Mouse (Mus musculus) gastrocnemius, postnatal 36 days (tissue): ENCODE data around the gene 4930470P17Rik. TPM values are rescaled to one million over a fixed set of nuclear protein-coding genes. Genes with fewer than 3 reads are reported as not detected.
"Not testable (repeated sequence)": the region's sequence is repeated elsewhere in the genome, so short reads cannot be mapped to it uniquely, and the experiment has no call there.

Experiments used
- DNase-seq, 2 experiments: peaks; one replicate each; pipeline ENCODE4 v3.0.0; 2022
- intact Hi-C: fragments of 180-260 bp; cut with DNase I; formaldehyde crosslinking; loops from one replicate; pipeline ENCODE4 v1.15.1; 2025
- long read RNA-seq, 2 experiments: library from polyadenylated mRNA; stranded (forward); transcript quantifications; one replicate each; pipeline ENCODE4 v2.0.0; 2021
- total RNA-seq, 2 experiments: library from RNA; stranded (reverse); gene quantifications; 2 replicates each; pipeline ENCODE4 v1.2.3; 2021

The 4930470P17Rik gene
- not detected for total RNA-seq
- long read RNA-seq, experiment 1: 0 reads
- long read RNA-seq, experiment 2: 0 reads

DNA sequence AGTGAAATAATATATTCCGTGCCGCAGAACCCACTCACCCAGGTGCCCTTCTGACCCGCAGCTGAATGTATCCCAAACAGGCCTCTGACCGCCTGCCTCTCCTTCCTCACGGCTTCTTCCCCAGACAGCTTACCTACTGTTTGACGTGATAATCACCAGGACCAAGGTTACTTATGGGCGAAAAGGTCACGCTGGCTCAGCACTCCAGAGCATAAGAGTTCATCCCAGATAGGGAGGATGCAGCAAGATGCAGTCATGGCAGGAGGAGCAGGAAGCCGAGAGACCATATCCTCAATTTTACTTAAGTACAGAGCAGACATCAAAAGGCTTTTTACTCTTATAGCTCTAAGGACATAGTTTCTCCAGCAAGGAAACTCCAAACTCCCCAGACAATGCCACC is at the start of gene 4930470P17Rik:
TSS of gene 4930470P17Rik (minus strand) at position 101 of the 400 bp plus-strand sequence.
- intact Hi-C loops: no loop called here
- DNase-seq: no peak

DNA sequence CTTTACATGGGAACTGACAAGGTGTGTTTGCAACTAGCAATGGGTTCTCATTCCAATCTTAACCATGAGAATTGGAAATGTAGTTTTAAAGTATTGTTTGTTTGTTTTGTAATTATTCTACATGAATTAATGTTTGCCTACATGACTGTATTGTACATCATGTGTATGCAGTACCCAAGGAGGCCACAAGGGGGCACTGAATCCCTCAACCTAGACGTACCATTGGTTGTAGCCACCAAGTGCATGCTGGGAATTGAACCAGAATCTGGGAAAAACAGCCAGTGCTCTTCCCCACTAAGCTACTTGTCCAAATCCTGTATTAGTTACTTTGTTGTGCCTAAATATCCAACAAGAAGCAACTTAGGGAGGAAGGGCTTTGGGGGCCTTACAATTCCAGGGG is 49.7 kb upstream of the 4930470P17Rik start:
- intact Hi-C loops: no loop called here
- no peak for DNase-seq

DNA sequence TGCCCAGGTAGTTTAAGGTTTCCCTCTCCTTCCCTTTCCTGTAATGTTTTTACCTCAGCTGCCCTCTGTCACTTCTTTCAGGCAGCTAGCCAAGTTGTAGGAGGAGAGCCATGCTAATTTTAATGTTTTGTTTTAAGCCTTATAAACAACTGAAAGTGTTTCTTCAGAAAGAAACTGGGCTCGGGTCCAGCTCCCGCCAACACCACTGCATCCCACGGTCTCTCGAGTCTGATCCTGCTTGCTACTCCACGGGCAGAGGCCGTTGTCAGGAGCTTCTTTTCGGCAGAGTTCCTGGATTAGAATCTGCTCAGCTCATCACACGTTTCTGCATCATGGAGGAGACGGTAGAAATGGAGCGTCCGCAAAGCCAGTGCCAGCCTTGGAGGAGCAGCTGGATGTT is 46.7 kb upstream of the 4930470P17Rik start:
- DNase-seq: no peak
- intact Hi-C loops: no loop called here

DNA sequence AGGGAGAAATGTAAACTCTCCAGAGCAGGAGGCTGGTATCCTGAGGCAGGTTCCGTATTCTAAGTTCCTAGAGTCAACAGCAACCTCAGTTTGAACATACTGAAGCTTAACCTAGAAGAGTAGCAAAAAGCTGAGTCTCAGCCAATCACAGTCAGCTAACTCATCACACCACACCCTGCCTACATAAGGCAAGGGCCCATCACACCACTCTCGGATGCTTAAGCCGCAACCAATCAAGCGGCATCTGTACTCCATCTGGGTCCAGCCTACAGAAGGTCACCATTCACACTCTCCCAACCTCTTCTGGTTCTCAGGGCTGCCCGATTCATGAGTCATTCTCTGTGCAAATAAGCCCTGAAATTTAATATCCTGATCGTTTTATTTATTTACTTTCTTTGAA is 44.4 kb upstream of the 4930470P17Rik start:
- DNase-seq: no peak
- intact Hi-C loops: no loop called here

DNA sequence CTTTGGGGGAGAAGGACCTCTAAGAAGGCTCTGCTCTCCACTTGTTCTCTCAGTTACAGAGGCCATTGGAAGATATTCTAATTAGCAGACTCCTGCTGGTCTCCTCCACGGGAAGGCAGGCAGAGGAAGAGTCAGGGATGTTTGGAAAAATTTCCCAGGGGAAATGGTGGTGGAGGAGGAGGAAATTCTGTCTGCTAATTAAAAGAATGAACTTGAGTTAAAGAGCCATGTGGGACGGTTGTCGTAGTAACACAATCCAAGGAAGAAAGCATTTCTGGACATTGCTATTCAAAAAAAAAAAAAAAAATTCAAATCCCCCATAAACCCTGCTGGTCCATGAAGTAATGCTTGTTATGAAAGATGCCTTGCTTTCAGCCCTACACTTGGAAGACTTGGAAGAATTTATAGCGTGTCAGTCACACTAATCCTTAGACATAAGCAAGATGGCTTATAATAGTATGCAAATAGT is 40.6 kb upstream of the 4930470P17Rik start:
- intact Hi-C loops: no loop called here
- no peak for DNase-seq

DNA sequence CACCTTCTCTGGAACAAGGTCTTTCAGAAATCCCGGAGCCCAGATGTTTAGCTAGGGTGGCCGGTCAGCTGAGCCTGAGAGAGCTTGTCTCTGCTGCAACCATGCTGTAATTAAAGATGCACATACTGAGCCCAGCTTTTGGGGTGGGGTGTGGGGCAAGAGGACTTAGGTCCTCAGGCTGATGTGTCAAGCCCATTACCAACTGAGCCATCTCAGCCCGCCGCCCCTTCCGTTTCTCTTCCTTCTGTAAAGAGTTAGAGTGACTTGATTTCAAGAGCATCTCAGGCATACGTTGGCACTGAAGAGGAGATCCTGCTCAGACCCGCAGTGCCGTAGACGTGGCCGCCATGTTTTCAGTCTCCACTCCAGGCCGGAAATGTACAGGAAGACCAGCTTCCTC is 38.5 kb upstream of the 4930470P17Rik start:
- no peak for DNase-seq
- intact Hi-C loops: no loop called here

DNA sequence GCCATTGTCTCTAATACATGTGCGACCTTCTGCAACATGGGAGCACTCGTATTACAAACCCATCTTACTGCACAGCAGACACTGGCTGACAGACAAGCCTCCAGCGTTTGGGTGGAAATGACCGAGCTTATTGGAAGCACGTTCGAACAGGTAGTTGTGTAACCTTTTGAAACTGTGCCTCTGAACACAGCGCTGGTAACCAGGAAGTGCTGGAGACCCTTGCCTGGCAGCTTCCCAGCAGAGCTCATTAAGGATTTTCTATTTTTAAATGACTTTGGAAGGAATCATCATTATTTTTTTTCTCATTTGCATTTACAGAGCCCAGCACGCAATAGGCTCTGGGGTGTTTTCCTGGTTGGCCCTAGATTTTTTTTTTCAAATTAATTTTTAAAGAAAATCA is 36.9 kb upstream of the 4930470P17Rik start:
- intact Hi-C loops: no loop called here
- no peak for DNase-seq

DNA sequence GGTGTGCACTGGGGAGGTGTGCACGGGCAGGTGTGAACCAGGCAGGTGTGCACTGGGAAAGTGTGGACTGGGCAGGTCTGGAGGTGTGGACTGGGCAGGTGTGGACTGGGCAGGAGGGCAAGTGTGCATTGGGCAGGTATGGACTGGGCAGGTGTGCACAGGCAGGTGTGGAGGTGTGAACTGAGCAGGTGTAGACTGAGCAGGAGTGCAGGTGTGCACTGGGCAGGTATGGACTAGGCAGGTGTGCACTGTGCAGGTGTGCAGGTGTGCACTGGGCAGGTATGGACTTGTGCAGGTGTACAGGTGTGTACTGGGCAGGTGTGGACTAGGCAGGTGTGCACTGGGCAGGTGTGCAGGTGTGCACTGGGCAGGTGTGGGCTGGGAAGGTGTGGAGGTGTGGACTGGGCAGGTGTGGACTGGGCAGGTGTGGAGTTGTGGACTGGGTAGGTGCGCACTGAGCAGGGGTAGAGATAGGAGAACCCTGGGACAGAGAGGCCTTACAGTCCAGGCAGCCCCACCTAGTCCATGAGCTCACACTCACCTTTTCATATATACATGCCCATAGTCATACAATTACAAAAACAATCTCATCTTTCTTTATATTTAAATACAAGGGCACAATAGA is 31.3 kb upstream of the 4930470P17Rik start:
- no peak for DNase-seq
- intact Hi-C loops: no loop called here

DNA sequence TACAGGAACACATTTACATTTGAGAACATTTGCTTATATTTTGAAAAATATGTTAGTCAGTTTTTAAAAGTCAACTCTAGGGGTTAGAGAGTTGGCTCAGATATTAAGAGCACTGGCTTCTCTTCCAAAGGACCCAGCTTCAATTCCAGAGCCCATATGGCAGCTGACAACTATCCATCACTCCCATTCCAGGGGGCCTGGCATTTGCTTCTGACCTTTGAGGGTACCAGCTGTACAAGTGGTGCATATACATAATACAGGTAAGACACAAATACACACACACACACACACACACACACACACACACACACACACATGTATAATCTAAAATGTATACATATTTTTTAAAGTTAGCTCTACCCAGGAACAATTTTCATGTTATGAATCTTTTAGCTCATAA is 30.6 kb upstream of the 4930470P17Rik start:
- intact Hi-C loops: no loop called here
- no peak for DNase-seq

DNA sequence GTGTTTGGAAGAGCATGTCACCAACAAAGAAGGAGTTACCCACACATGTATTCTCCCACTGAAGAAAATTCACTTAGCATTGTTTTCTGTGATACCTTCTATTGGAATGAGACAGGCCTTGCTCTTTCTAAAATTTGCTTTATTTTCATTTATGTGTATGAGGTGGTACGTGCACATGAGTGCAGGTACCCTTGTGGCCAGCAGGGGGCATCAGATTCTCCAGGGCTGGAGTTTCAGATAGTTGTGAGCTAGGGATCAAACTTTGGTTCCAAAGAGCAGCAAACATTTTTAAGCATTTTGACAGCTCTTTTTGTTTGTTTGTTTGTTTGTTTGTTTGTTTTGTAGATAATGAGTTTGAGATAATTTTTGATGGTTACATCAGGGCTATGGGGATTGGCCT is 29.6 kb upstream of the 4930470P17Rik start:
- intact Hi-C loops: no loop called here
- no peak for DNase-seq

DNA sequence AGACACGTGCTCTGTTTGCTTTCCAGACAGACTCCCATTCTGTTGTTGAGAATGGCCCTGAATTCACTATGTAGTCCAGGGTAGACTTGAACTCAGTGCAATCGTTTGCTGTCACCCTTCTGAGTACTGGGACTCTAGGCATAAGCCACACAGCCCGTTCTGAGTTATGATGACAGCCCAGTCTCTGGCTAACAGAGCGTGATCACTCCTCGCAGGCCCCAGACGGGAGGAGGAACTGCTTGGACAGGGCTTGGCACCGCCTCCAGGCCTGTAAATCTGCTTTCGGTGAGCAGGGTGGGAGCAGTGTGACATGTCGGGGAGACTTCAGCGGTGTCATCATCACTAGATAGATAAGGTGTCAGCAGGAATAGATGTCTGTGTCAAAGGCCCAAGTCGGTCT is 28.7 kb upstream of the 4930470P17Rik start:
- DNase-seq: no peak
- intact Hi-C loops: no loop called here

DNA sequence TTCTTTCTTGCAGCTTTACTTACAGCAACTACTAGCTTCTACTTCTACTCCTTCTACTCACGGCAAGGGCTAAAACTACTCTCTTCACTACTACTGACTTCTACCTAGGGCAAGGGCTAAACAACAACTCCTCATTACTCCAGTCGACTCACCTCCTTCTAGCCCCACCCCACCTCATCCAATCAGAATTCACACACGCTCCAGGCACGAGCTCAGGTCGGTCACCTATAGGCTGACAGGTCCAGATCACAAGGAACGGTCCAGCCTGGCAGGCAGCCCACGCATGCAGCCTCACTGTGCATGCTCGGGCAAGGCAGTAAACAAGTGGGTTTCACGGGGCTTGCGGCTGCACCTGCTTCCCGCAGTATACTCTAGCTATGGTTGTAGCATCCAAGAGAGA is 26.2 kb upstream of the 4930470P17Rik start:
- not testable (repeated sequence) for DNase-seq

DNA sequence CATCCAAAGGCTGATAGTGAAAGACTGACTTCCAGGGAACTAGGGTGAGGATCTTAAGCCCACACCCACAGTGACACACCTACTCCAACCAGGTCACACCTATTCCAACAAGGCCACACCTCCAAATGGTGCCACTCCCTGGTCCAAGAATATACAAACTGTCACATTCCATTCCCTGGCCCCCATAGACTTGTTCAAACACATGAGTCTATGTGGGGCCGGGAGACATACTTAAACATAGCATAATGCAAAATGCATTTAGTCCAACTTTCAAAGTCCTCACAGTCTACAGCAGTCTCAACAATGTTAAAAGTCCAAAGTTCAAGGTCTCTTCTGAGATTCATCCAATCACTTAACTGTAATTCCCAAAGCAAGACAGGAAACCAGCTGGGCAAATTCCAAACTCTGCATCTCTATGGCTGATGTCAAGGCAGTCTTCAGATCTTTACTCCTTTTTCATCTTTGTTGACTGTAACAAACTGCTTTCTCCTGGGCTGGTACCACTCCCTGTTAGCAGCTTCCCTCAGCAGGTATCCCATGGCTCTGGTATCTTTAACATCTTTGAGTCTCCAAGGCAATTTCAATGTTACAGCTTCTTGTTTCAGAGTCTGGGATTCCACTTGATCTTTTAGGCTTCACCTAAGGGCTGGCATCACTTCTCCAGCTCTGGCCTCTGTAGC is 22.5 kb upstream of the 4930470P17Rik start:
- DNase-seq, intact Hi-C loops: not testable (repeated sequence)

More for the DNA sequence above, 26.2 kb upstream of the 4930470P17Rik start:
- intact Hi-C loops: not testable (repeated sequence)

DNA sequence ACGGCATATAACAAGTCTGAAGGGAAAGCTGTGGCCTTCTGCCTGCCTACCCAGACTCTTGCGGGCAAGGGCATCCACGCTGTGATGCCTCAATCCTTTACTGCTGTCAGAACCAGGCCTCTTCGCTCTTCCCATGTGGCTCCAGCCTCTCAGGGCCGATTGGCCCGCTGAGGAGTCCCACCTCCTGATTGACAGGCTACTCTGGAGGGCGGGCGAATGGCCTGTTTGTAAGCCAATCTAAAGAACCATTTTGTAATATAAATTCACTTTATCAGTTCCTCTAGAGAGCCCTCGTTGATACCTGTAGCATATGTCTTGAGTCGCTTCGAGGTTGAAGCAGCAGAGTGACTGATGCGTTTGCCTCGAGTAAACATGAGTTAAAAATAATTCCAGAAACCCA is 21.2 kb upstream of the 4930470P17Rik start:
- no peak for DNase-seq
- intact Hi-C loops: no loop called here

DNA sequence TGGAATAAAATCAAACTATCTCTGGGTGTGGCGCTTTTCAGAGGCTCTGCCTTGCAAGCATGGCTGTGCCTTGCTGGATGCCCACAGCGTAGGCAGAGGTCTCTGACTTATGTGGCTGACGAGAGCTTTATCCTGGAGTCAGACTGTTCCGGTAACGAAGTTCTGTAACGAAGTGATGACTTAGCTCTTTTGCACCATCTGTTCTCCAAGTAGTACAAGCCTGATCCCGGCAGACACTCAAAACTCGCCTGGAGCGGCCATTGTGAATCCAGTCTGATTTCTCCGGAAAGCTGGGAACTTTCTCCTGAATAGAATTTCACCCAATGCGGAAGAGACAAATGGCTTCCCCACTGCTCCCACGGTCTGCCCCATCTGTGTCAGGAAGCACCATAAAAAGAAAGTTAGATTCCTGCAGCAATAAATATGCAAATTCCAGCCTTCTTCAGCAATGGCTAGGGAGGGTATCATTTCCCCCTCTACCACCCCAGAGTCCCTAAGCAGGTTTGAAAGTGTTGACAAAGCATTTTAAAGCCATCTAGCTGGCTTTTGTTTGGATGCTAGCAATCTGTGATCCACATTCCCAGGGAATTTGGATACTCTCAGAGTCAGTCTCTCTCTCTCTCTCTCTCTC is 17.2 kb upstream of the 4930470P17Rik start:
- intact Hi-C loops: no loop called here

DNA sequence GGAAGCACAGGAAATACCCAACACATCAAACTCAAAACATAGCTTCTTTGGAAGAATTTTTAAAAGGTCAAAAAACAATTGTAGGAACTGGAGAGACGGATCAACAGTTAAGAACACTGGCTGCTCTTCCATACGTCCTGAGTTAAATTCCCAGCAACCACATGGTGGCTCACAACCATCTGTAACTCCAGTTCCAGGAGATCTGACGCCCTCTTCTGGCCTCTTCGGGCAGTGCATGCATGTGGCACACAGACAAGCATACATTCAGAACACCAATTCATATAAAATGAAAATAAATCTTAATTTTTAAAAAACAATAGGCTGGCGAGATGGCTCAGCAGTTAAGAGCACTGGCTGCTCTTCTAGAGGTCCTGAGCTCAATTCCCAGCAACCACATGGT is 10.0 kb upstream of the 4930470P17Rik start:
- DNase-seq, intact Hi-C loops: not testable (repeated sequence)

More for the DNA sequence above, 17.2 kb upstream of the 4930470P17Rik start:
- DNase-seq: no peak

DNA sequence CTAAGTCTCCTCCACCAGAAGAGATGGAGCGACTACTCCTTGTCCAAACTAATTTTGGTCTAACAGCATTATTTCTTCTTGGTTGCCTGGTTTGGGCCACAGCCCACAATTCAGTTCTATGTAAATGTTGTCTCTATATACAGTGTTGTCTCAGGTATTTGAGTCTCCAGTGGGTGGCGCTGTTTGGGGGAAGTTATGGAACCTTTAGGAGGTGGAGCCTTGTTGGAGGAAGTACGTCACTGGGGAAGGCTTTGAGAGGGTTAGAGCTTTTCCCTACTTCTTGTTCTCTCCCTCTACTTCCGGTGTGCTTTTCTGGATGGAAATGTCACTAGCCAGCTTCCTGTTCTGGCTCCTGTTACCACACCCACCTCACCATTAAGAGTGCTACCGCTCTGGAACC is 646 bp downstream of the 4930470P17Rik start:
- intact Hi-C loops: no loop called here
- no peak for DNase-seq

DNA sequence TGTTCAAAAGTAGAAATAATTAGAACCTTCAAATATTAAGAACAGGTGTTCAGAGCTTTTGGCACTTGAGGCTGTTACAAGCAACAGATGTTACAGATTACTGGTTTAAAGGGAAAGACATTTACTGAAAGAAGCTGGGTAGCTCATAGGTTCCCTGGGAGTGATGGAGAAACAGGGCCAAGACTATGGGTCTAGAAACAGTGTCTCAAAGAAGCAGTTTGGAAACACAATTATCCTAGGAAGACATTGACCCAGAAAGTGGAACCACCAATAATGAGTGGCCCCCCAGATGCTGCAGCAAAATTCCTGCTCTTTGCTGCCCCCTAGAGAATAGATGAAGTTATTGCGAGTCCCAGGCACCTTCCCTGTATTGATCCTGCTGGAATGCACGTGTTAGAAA is 4.2 kb downstream of the 4930470P17Rik start:
- intact Hi-C loops: loop anchor here (5.0 kb wide), 2 partner anchors 75 to 275 kb away; no protein-coding TSS in a partner anchor
- DNase-seq: no peak

DNA sequence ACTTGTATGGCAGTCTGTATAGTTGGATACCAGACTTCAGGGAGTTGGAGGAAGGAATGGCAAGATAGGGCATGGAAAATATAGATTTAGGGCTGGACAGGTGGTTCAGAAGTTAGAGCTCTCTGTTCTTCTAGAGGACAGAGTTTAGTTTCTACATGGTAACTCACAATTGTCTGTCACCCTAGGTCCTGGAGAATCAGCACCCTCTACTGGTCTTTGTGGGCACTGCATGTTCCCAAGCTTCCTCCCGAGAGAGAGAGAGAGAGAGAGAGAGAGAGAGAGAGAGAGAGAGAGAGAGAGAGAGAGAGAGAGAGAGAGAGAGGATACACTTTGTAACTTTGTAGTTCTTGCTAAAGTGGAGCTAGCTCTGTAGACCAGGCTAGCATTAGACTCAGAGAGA is 5.1 kb downstream of the 4930470P17Rik start:
- DNase-seq: peak in 1 of 2 experiments; percentile 15
- intact Hi-C loops: loop anchor here (5.0 kb wide), 2 partner anchors 74 to 276 kb away; no protein-coding TSS in a partner anchor

DNA sequence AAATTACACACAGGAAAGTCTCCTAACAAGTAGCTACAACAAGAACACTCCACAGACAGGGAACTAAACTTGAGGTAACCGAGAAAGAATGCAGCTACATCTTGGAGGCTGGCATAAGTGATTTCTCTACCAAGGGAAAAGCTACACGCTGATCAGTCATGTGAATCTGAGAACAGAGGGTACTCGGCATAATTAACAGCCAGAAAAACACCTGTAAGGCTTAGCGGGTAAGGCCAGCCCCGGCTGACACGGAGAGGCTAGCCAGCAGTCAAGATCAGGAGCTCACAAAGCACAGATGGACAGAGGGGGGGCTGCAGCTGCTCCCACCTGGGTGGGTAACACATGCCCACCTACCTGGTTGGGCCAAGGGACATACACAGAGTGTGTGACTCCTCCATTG is 9.7 kb downstream of the 4930470P17Rik start:
- intact Hi-C loops: no loop called here
- no peak for DNase-seq

DNA sequence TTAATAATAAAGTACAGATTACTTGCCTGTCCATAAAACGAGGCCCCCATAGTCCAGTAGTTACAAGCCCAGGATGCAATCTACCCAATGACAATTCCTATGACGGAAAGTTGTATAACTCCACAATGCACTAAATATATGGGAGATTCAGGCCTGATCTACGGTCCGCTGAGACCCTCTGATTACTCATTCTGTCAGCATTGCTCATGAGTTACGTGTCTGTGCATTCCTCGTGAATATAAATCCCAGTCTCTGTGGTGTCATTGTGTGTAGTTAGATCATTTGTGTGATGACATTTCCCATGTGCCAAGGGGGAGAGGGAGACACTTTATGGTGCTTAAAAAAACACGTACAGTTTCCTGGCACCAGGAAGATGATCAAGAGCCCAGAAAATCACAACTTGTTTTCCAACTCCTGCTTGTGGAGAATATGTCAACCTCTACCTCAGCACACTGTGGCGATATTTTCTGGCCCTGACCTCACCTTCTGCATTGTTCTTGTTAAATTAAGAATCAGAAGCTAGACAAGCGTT is 13.4 kb downstream of the 4930470P17Rik start:
- no peak for DNase-seq
- intact Hi-C loops: no loop called here
